Mouse (Mus musculus) hindbrain, embryonic 14.5 days (tissue): Measurements from ENCODE around the gene Slc26a10. TPM values are rescaled to one million over a fixed set of nuclear protein-coding genes. Genes with fewer than 3 reads are reported as not detected.
A peak's percentile ranks its signal among the peaks of the same experiment; 100 is the strongest.

Source experiments
- ATAC-seq: fragments of 200-750 bp; cut with Nextera tagmentation; 2 replicates; pipeline ENCODE4 v1.8.0; 2017; ENCODE audit warnings: moderate number of reproducible peaks, mild to moderate bottlenecking, moderate TSS enrichment, moderate library complexity; ENCODE audit not compliant: low FRiP score
- DNase-seq: peaks from one replicate; pipeline ENCODE4 v3.0.0-alpha.2; 2015; ENCODE audit warnings: low spot score
- H3K27ac ChIP-seq: fragments of 300-500 bp; sonication (generic); 2 replicates; pipeline ENCODE4 v1.5.1; 2014; ENCODE audit warnings: mild to moderate bottlenecking, moderate library complexity
- H3K27me3 ChIP-seq: fragments of 300-500 bp; sonication (generic); 2 replicates; pipeline ENCODE4 v1.6.1; 2014; ENCODE audit warnings: mild to moderate bottlenecking, low read length, mixed read lengths; ENCODE audit not compliant: control insufficient read depth, insufficient read depth
- H3K36me3 ChIP-seq: fragments of 300-500 bp; sonication (generic); replicated peaks from 2 replicates; pipeline ENCODE4 v1.6.1; 2014; ENCODE audit not compliant: control insufficient read depth, insufficient read depth
- H3K4me1 ChIP-seq: fragments of 300-500 bp; sonication (generic); replicated peaks from 2 replicates; pipeline ENCODE4 v1.6.1; 2014; ENCODE audit warnings: antibody characterized with exemption, low read length, mixed read lengths; ENCODE audit not compliant: control insufficient read depth, insufficient read depth
- H3K4me2 ChIP-seq: fragments of 300-500 bp; sonication (generic); replicated peaks from 2 replicates; pipeline ENCODE4 v1.6.1; 2014; ENCODE audit warnings: mild to moderate bottlenecking, moderate library complexity
- H3K4me3 ChIP-seq: fragments of 300-500 bp; sonication (generic); replicated peaks from 2 replicates; pipeline ENCODE4 v1.5.1; 2014; ENCODE audit warnings: mild to moderate bottlenecking, low read length
- H3K9ac ChIP-seq: fragments of 300-500 bp; sonication (generic); 2 replicates; pipeline ENCODE4 v1.6.1; 2014
- H3K9me3 ChIP-seq: fragments of 300-500 bp; sonication (generic); 2 replicates; pipeline ENCODE4 v1.6.1; 2016; ENCODE audit warnings: low read length; ENCODE audit not compliant: control insufficient read depth
- WGBS: fragments of 180-500 bp; shearing (Covaris S2); extraction: QIAGEN DNeasy Blood & Tissue Kit; methylation state at CpG from one replicate; pipeline ENCODE4 v1.1.7; 2014; 5-methylcytosine and 5-hydroxymethylcytosine counted together
- polyA plus RNA-seq: library from polyadenylated mRNA; unstranded; fragments of >200 nt; fragmentation: Nextera tagmentation; extraction: Ambion mirVana; gene quantifications from 2 replicates; pipeline ENCODE4 v1.2.1, GENCODE M21; 2014

Slc26a10 gene
- polyA plus RNA-seq, 1 experiment from 2014 or later: 0.94 TPM

GRCm38 (mm10) chr10:127203106-127203505 is 22.7 kb upstream of the Slc26a10 start:
- no peak overlapping the region for H3K9ac ChIP-seq
- no peak overlapping the region for H3K4me2 ChIP-seq
- no peak for ATAC-seq
- H3K4me3 ChIP-seq: no peak overlapping the region
- H3K4me1 ChIP-seq: no peaks in the 10 kb centered on the region
- no peak overlapping the region for H3K27ac ChIP-seq
- DNase-seq: no peak
- peaks cover 96% of the 10 kb centered on the region for H3K36me3 ChIP-seq
- H3K27me3 ChIP-seq: no peaks in the 10 kb centered on the region
- no peaks in the 10 kb centered on the region for H3K9me3 ChIP-seq
- 93% methylated on average over 3 of the region's 3 CpGs for WGBS

- Histone ChIP-seq H3K27ac (no peak overlapping the region), H3K27me3 (no peaks in the 10 kb centered on the region), H3K4me3 (no peak overlapping the region), H3K9me3 (no peaks in the 10 kb centered on the region), H3K4me2 (no peak overlapping the region), H3K9ac (no peak overlapping the region), H3K4me1 (peaks cover 8% of the 10 kb centered on the region), H3K36me3 (peaks cover 73% of the 10 kb centered on the region)
- no peak for DNase-seq
- no peak for ATAC-seq
- WGBS: 87% methylated on average over 8 of the region's 8 CpGs
Observed at GRCm38 (mm10) chr10:127200279-127200678, 19.8 kb upstream of the Slc26a10 start.

GRCm38 (mm10) chr10:127199474-127199873 is 19.0 kb upstream of the Slc26a10 start:
- ATAC-seq (no peak), DNase-seq (no peak)
- Histone ChIP-seq H3K9me3 (no peaks in the 10 kb centered on the region), H3K27me3 (no peaks in the 10 kb centered on the region), H3K4me1 (peaks cover 14% of the 10 kb centered on the region), H3K4me2 (no peak overlapping the region), H3K27ac (no peak overlapping the region), H3K9ac (no peak overlapping the region), H3K4me3 (no peak overlapping the region), H3K36me3 (peaks cover 65% of the 10 kb centered on the region)
- 88% methylated on average over 11 of the region's 11 CpGs for WGBS

GRCm38 (mm10) chr10:127199068-127199467 is 18.6 kb upstream of the Slc26a10 start:
- no peaks in the 10 kb centered on the region for H3K9me3 ChIP-seq
- H3K4me2 ChIP-seq: no peak overlapping the region
- no peaks in the 10 kb centered on the region for H3K27me3 ChIP-seq
- peaks cover 18% of the 10 kb centered on the region for H3K4me1 ChIP-seq
- DNase-seq: no peak
- no peak overlapping the region for H3K27ac ChIP-seq
- peaks cover 63% of the 10 kb centered on the region for H3K36me3 ChIP-seq
- no peak for ATAC-seq
- 60% methylated on average over 5 of the region's 5 CpGs for WGBS
- H3K9ac ChIP-seq: no peak overlapping the region
- H3K4me3 ChIP-seq: no peak overlapping the region

GRCm38 (mm10) chr10:127198492-127198891 is 18.0 kb upstream of the Slc26a10 start:
- DNase-seq (no peak), ATAC-seq (no peak)
- no peak overlapping the region for H3K4me2 ChIP-seq
- H3K4me1 ChIP-seq: peaks cover 18% of the 10 kb centered on the region
- no peaks in the 10 kb centered on the region for H3K27me3 ChIP-seq
- no peaks in the 10 kb centered on the region for H3K9me3 ChIP-seq
- H3K27ac ChIP-seq: no peak overlapping the region
- H3K36me3 ChIP-seq: peaks cover 58% of the 10 kb centered on the region
- 77% methylated on average over 2 of the region's 2 CpGs for WGBS
- no peak overlapping the region for H3K9ac ChIP-seq
- H3K4me3 ChIP-seq: no peak overlapping the region

GRCm38 (mm10) chr10:127197505-127198110 is 17.2 kb upstream of the Slc26a10 start:
- H3K9ac ChIP-seq: 0 out of 2 replicates have a peak overlapping the region, but pooled peaks have one; percentile 4
- H3K4me1 ChIP-seq: peaks cover 18% of the 10 kb centered on the region
- no peak overlapping the region for H3K4me2 ChIP-seq
- ATAC-seq: no peak
- H3K27me3 ChIP-seq: no peaks in the 10 kb centered on the region
- H3K36me3 ChIP-seq: peaks cover 56% of the 10 kb centered on the region
- no peak for DNase-seq
- H3K4me3 ChIP-seq: no peak overlapping the region
- WGBS: 79% methylated on average over 11 of the region's 11 CpGs
- H3K9me3 ChIP-seq: no peaks in the 10 kb centered on the region
- 0 out of 2 replicates have a peak overlapping the region, but pooled peaks have one; percentile 24 for H3K27ac ChIP-seq

- Histone ChIP-seq H3K36me3 (peaks cover 55% of the 10 kb centered on the region), H3K4me2 (no peak overlapping the region), H3K27me3 (no peaks in the 10 kb centered on the region), H3K9me3 (no peaks in the 10 kb centered on the region), H3K4me1 (peaks cover 18% of the 10 kb centered on the region), H3K27ac (peak overlapping the region; percentile 24; the same call in 1 of the 2 replicates), H3K4me3 (no peak overlapping the region), H3K9ac (no peak overlapping the region)
- DNase-seq (no peak), ATAC-seq (no peak)
- WGBS: 89% methylated on average over 8 of the region's 8 CpGs
Observed at GRCm38 (mm10) chr10:127197104-127197503, 16.7 kb upstream of the Slc26a10 start.

GRCm38 (mm10) chr10:127196392-127196791 is 15.9 kb upstream of the Slc26a10 start:
- Histone ChIP-seq H3K27ac (peak overlapping the region; percentile 92), H3K4me2 (peak overlapping the region; percentile 70), H3K4me1 (peaks cover 18% of the 10 kb centered on the region), H3K27me3 (no peaks in the 10 kb centered on the region), H3K9me3 (no peaks in the 10 kb centered on the region), H3K9ac (peak overlapping the region; percentile 94), H3K36me3 (peaks cover 54% of the 10 kb centered on the region), H3K4me3 (peak overlapping the region; percentile 91)
- DNase-seq: peak; percentile 57
- ATAC-seq: peak; percentile 27; the same call in 1 of the 2 replicates
- WGBS: 5% methylated on average over 5 of the region's 5 CpGs

- Histone ChIP-seq H3K4me3 (peak within 1 kb of the TSS; percentile 91), H3K27ac (peak within 1 kb of the TSS; percentile 92), H3K9ac (peak within 1 kb of the TSS; percentile 94), H3K4me2 (peak within 1 kb of the TSS; percentile 70), H3K36me3 (peaks cover 55% of the 10 kb centered on the region), H3K9me3 (no peaks in the 10 kb centered on the region), H3K27me3 (no peaks in the 10 kb centered on the region), H3K4me1 (peaks cover 18% of the 10 kb centered on the region)
- ATAC-seq (peak; percentile 72), DNase-seq (no peak)
- under 1% methylated on average over 35 of the region's 47 CpGs for WGBS
Observed at GRCm38 (mm10) chr10:127195328-127196129, 15.1 kb upstream of the Slc26a10 start, which contains the start of gene Dtx3. TSS of gene Dtx3 (minus strand) at chr10:127195728.
